Mouse (Mus musculus): ENCODE measurements at regions not wholly inside any gene's neighbourhood (a gene's known extent, or its start where the extent isn't known, plus 50 kb on each side); places are given as distances from the start of the nearest gene placed in this dataset.

- TF ChIP-seq CTCF (IDR thresholded peaks at IDR 0.05; ENCODE audit: control insufficient read depth, insufficient read depth, insufficient read length) = no peak
- TF ChIP-seq MAX (IDR thresholded peaks at IDR 0.05) = no peak
- no peak for TF ChIP-seq USF1 (IDR thresholded peaks at IDR 0.05; ENCODE audit: low read depth)
Observed at GRCm38 (mm10) chr17:61667428-61667827, 1213.7 kb downstream of the Efna5 start.

Measured in C2C12 (cell line).